Mouse (Mus musculus): ENCODE measurements around the gene Pla2g4e. TPM values are rescaled to one million over a fixed set of nuclear protein-coding genes. Genes with fewer than 3 reads are reported as not detected.

Pla2g4e gene
- polyA plus RNA-seq, 1 experiment from 2014 or later, result 1.3 TPM

GRCm38 (mm10) chr2:120149634-120150033, 95.5 kb downstream of the Pla2g4e start:
- no peaks in the 10 kb centered on the region for H3K9me3 ChIP-seq
- no peak overlapping the region for H3K9ac ChIP-seq
- H3K4me3 ChIP-seq, result no peak overlapping the region
- 0 out of 2 replicates have a peak, but pooled peaks cover 2% of the 10 kb centered on the region for H3K27me3 ChIP-seq
- WGBS, result 93% methylated on average over 7 of the region's 7 CpGs
- no peak overlapping the region for H3K4me2 ChIP-seq
- no peaks in the 10 kb centered on the region for H3K36me3 ChIP-seq
- H3K27ac ChIP-seq (replicated peaks), result no peak overlapping the region
- ATAC-seq (ENCODE audit: low read depth), result no peak
- peaks cover 7% of the 10 kb centered on the region for H3K4me1 ChIP-seq (replicated peaks)

GRCm38 (mm10) chr2:120147999-120148398, 97.1 kb downstream of the Pla2g4e start:
- Histone ChIP-seq H3K27me3 (0 out of 2 replicates have a peak, but pooled peaks cover 2% of the 10 kb centered on the region), H3K4me3 (no peak overlapping the region), H3K4me1 (replicated peaks) (no peaks in the 10 kb centered on the region), H3K9me3 (no peaks in the 10 kb centered on the region), H3K4me2 (no peak overlapping the region), H3K9ac (no peak overlapping the region), H3K27ac (replicated peaks) (no peak overlapping the region), H3K36me3 (no peaks in the 10 kb centered on the region)
- no peak for ATAC-seq (ENCODE audit: low read depth)
- 86% methylated on average over 3 of the region's 3 CpGs for WGBS

GRCm38 (mm10) chr2:120147364-120147763, 97.8 kb downstream of the Pla2g4e start:
- 69% methylated on average over 2 of the region's 2 CpGs for WGBS
- no peaks in the 10 kb centered on the region for H3K9me3 ChIP-seq
- no peaks in the 10 kb centered on the region for H3K4me1 ChIP-seq (replicated peaks)
- H3K9ac ChIP-seq, result no peak overlapping the region
- no peaks in the 10 kb centered on the region for H3K36me3 ChIP-seq
- no peaks in the 10 kb centered on the region for H3K27me3 ChIP-seq
- H3K4me3 ChIP-seq, result no peak overlapping the region
- H3K4me2 ChIP-seq, result no peak overlapping the region
- no peak for ATAC-seq (ENCODE audit: low read depth)
- no peak overlapping the region for H3K27ac ChIP-seq (replicated peaks)

GRCm38 (mm10) chr2:120146543-120146942, 98.6 kb downstream of the Pla2g4e start:
- Histone ChIP-seq H3K9ac (no peak overlapping the region), H3K4me2 (no peak overlapping the region), H3K27me3 (no peaks in the 10 kb centered on the region), H3K4me1 (replicated peaks) (no peaks in the 10 kb centered on the region), H3K4me3 (no peak overlapping the region), H3K9me3 (no peaks in the 10 kb centered on the region), H3K27ac (replicated peaks) (no peak overlapping the region), H3K36me3 (no peaks in the 10 kb centered on the region)
- WGBS, result 90% methylated on average over 2 of the region's 2 CpGs
- ATAC-seq (ENCODE audit: low read depth), result no peak

- H3K4me3 ChIP-seq, result no peak overlapping the region
- ATAC-seq (ENCODE audit: low read depth), result no peak
- H3K27ac ChIP-seq (replicated peaks), result no peak overlapping the region
- H3K27me3 ChIP-seq, result no peaks in the 10 kb centered on the region
- H3K9me3 ChIP-seq, result no peaks in the 10 kb centered on the region
- no peak overlapping the region for H3K4me2 ChIP-seq
- H3K4me1 ChIP-seq (replicated peaks), result no peaks in the 10 kb centered on the region
- WGBS, result 91% methylated on average over 4 of the region's 4 CpGs
- H3K36me3 ChIP-seq, result no peaks in the 10 kb centered on the region
- H3K9ac ChIP-seq, result no peak overlapping the region
Observed at GRCm38 (mm10) chr2:120144390-120144789, 100.7 kb downstream of the Pla2g4e start.

GRCm38 (mm10) chr2:120142336-120142735, 102.8 kb downstream of the Pla2g4e start:
- H3K27ac ChIP-seq (replicated peaks), result no peak overlapping the region
- WGBS, result 86% methylated on average over 5 of the region's 5 CpGs
- no peak overlapping the region for H3K9ac ChIP-seq
- H3K4me2 ChIP-seq, result no peak overlapping the region
- no peak overlapping the region for H3K4me3 ChIP-seq
- no peaks in the 10 kb centered on the region for H3K36me3 ChIP-seq
- H3K27me3 ChIP-seq, result no peaks in the 10 kb centered on the region
- H3K4me1 ChIP-seq (replicated peaks), result 0 out of 2 replicates have a peak, but pooled peaks cover under 1% of the 10 kb centered on the region
- ATAC-seq (ENCODE audit: low read depth), result no peak
- H3K9me3 ChIP-seq, result no peaks in the 10 kb centered on the region

- H3K36me3 ChIP-seq, result no peaks in the 10 kb centered on the region
- H3K27me3 ChIP-seq, result no peaks in the 10 kb centered on the region
- H3K4me3 ChIP-seq, result no peak overlapping the region
- no peak for ATAC-seq (ENCODE audit: low read depth)
- WGBS, result 89% methylated on average over 1 of the region's 1 CpGs
- 0 out of 2 replicates have a peak, but pooled peaks cover 7% of the 10 kb centered on the region for H3K4me1 ChIP-seq (replicated peaks)
- no peaks in the 10 kb centered on the region for H3K9me3 ChIP-seq
- no peak overlapping the region for H3K4me2 ChIP-seq
- no peak overlapping the region for H3K9ac ChIP-seq
- no peak overlapping the region for H3K27ac ChIP-seq (replicated peaks)
Observed at GRCm38 (mm10) chr2:120141671-120142070, 103.5 kb downstream of the Pla2g4e start.

- no peaks in the 10 kb centered on the region for H3K9me3 ChIP-seq
- 91% methylated on average over 5 of the region's 5 CpGs for WGBS
- 0 out of 2 replicates have a peak, but pooled peaks cover 11% of the 10 kb centered on the region for H3K4me1 ChIP-seq (replicated peaks)
- no peaks in the 10 kb centered on the region for H3K36me3 ChIP-seq
- no peak overlapping the region for H3K4me2 ChIP-seq
- no peak overlapping the region for H3K9ac ChIP-seq
- H3K27me3 ChIP-seq, result no peaks in the 10 kb centered on the region
- no peak overlapping the region for H3K27ac ChIP-seq (replicated peaks)
- no peak for ATAC-seq (ENCODE audit: low read depth)
- no peak overlapping the region for H3K4me3 ChIP-seq
Observed at GRCm38 (mm10) chr2:120140326-120140725, 104.8 kb downstream of the Pla2g4e start.

- WGBS, result 86% methylated on average over 1 of the region's 1 CpGs
- H3K4me3 ChIP-seq, result no peak overlapping the region
- no peak overlapping the region for H3K9ac ChIP-seq
- no peak overlapping the region for H3K4me2 ChIP-seq
- H3K27me3 ChIP-seq, result no peaks in the 10 kb centered on the region
- H3K4me1 ChIP-seq (replicated peaks), result peaks cover 11% of the 10 kb centered on the region; the same call in 1 of the 2 replicates
- H3K36me3 ChIP-seq, result no peaks in the 10 kb centered on the region
- ATAC-seq (ENCODE audit: low read depth), result no peak
- no peaks in the 10 kb centered on the region for H3K9me3 ChIP-seq
- H3K27ac ChIP-seq (replicated peaks), result no peak overlapping the region
Observed at GRCm38 (mm10) chr2:120139091-120139490, 106.0 kb downstream of the Pla2g4e start.

GRCm38 (mm10) chr2:120137281-120137680, 107.9 kb downstream of the Pla2g4e start:
- H3K9me3 ChIP-seq, result no peaks in the 10 kb centered on the region
- H3K9ac ChIP-seq, result no peak overlapping the region
- H3K27ac ChIP-seq (replicated peaks), result no peak overlapping the region
- no peaks in the 10 kb centered on the region for H3K27me3 ChIP-seq
- ATAC-seq (ENCODE audit: low read depth), result no peak
- H3K4me2 ChIP-seq, result no peak overlapping the region
- H3K4me3 ChIP-seq, result no peak overlapping the region
- H3K4me1 ChIP-seq (replicated peaks), result peaks cover 11% of the 10 kb centered on the region; the same call in 1 of the 2 replicates
- H3K36me3 ChIP-seq, result no peaks in the 10 kb centered on the region
- WGBS, result 60% methylated on average over 5 of the region's 5 CpGs

- Histone ChIP-seq H3K4me2 (no peak overlapping the region), H3K36me3 (no peaks in the 10 kb centered on the region), H3K27ac (replicated peaks) (no peak overlapping the region), H3K4me3 (no peak overlapping the region), H3K4me1 (replicated peaks) (peaks cover 11% of the 10 kb centered on the region; the same call in 1 of the 2 replicates), H3K9me3 (no peaks in the 10 kb centered on the region), H3K9ac (no peak overlapping the region), H3K27me3 (no peaks in the 10 kb centered on the region)
- no peak for ATAC-seq (ENCODE audit: low read depth)
Observed at GRCm38 (mm10) chr2:120134453-120135075, 110.6 kb downstream of the Pla2g4e start.

GRCm38 (mm10) chr2:120131881-120132280, 113.3 kb downstream of the Pla2g4e start:
- ATAC-seq (ENCODE audit: low read depth), result no peak

More at GRCm38 (mm10) chr2:120131881-120132280, 113.3 kb downstream of the Pla2g4e start:
- Histone ChIP-seq H3K36me3 (no peaks in the 10 kb centered on the region), H3K27ac (replicated peaks) (no peak overlapping the region), H3K9ac (no peak overlapping the region), H3K9me3 (no peaks in the 10 kb centered on the region), H3K4me3 (no peak overlapping the region), H3K4me1 (replicated peaks) (peaks cover 6% of the 10 kb centered on the region; the same call in 1 of the 2 replicates), H3K27me3 (no peaks in the 10 kb centered on the region), H3K4me2 (no peak overlapping the region)
- 95% methylated on average over 1 of the region's 1 CpGs for WGBS

All from neural tube, embryonic 13.5 days (tissue).